Mouse (Mus musculus) neural tube, embryonic 11.5 days (tissue): ENCODE measurements at regions not wholly inside any gene's neighbourhood (a gene's known extent, or its start where the extent isn't known, plus 50 kb on each side); places are given as distances from the start of the nearest gene placed in this dataset.

Experiments used
- ATAC-seq: fragments of 200-750 bp; cut with Nextera tagmentation; 2 replicates; pipeline ENCODE4 v1.8.0; 2017; ENCODE audit warnings: moderate number of reproducible peaks, mild to moderate bottlenecking, moderate TSS enrichment, moderate library complexity; ENCODE audit not compliant: insufficient read depth, low FRiP score, low TSS enrichment
- DNase-seq: peaks from one replicate; pipeline ENCODE4 v3.0.0-alpha.2; 2015; ENCODE audit warnings: low spot score
- H3K27ac ChIP-seq: fragments of 300-500 bp; sonication (generic); 2 replicates; pipeline ENCODE4 v1.5.1; 2014; ENCODE audit warnings: low read depth, mild to moderate bottlenecking, low read length
- H3K27me3 ChIP-seq: fragments of 300-500 bp; sonication (generic); 2 replicates; pipeline ENCODE4 v1.6.1; 2014; ENCODE audit warnings: mild to moderate bottlenecking, low read length, mixed read lengths; ENCODE audit not compliant: control insufficient read depth, insufficient read depth
- H3K36me3 ChIP-seq: fragments of 300-500 bp; sonication (generic); 2 replicates; pipeline ENCODE4 v1.6.1; 2014; ENCODE audit warnings: mild to moderate bottlenecking, low read length, moderate library complexity, mixed read lengths; ENCODE audit not compliant: control insufficient read depth, insufficient read depth
- H3K4me1 ChIP-seq: fragments of 300-500 bp; sonication (generic); 2 replicates; pipeline ENCODE4 v1.6.1; 2014; ENCODE audit warnings: low read length, mixed read lengths; ENCODE audit not compliant: control insufficient read depth, insufficient read depth
- H3K4me2 ChIP-seq: fragments of 300-500 bp; sonication (generic); 2 replicates; pipeline ENCODE4 v1.6.1; 2014; ENCODE audit warnings: low read depth, mild to moderate bottlenecking, moderate library complexity
- H3K4me3 ChIP-seq: fragments of 300-500 bp; sonication (generic); 2 replicates; pipeline ENCODE4 v1.5.1; 2014; ENCODE audit warnings: low read depth, low read length
- H3K9ac ChIP-seq: fragments of 300-500 bp; sonication (generic); 2 replicates; pipeline ENCODE4 v1.6.1; 2014; ENCODE audit warnings: mild to moderate bottlenecking, low read length
- H3K9me3 ChIP-seq: fragments of 300-500 bp; sonication (generic); 2 replicates; pipeline ENCODE4 v1.6.1; 2016; ENCODE audit warnings: low read length; ENCODE audit not compliant: control insufficient read depth
- WGBS: fragments of 180-500 bp; shearing (Covaris S2); extraction: QIAGEN DNeasy Blood & Tissue Kit; methylation state at CpG from one replicate; pipeline ENCODE4 v1.1.7; 2014; 5-methylcytosine and 5-hydroxymethylcytosine counted together

- no peak for ATAC-seq
- 87% methylated on average over 3 of the region's 3 CpGs for WGBS
- no peak for DNase-seq
- Histone ChIP-seq H3K27me3 (no peaks in the 10 kb centered on the region), H3K4me1 (no peaks in the 10 kb centered on the region), H3K9me3 (no peaks in the 10 kb centered on the region), H3K4me3 (no peak overlapping the region), H3K27ac (no peak overlapping the region), H3K36me3 (no peaks in the 10 kb centered on the region), H3K4me2 (no peak overlapping the region), H3K9ac (no peak overlapping the region)
Measured at GRCm38 (mm10) chr14:16173292-16173691, 75.8 kb upstream of the Ngly1 start.

GRCm38 (mm10) chr14:16178227-16178626 lies 70.9 kb upstream of the Ngly1 start:
- Histone ChIP-seq H3K9ac (no peak overlapping the region), H3K27me3 (no peaks in the 10 kb centered on the region), H3K9me3 (no peaks in the 10 kb centered on the region), H3K4me3 (no peak overlapping the region), H3K27ac (no peak overlapping the region), H3K4me1 (no peaks in the 10 kb centered on the region), H3K4me2 (no peak overlapping the region), H3K36me3 (no peaks in the 10 kb centered on the region)
- 90% methylated on average over 3 of the region's 3 CpGs for WGBS
- ATAC-seq: no peak
- DNase-seq: no peak

DNA sequence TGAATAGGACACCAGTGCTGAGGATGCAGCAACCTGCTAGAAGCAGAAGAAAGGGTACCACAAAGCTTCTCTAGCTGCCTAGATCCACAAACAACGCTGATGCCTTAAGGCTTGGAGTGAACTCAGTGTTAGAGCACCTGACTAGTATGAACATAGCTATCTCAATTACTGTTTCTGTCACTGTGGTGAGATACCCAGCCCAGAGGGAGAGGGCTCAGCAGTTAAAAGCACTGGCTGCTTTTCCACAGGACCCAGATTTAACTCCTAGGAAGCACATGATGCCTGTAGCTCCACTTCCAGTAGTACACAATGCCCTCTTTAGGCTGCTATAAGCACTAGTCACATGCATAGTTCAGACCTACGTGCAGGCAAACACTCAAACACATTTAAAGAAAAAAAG lies 67.3 kb upstream of the Ngly1 start:
- H3K27ac ChIP-seq: no peak overlapping the region
- 71% methylated on average over 2 of the region's 2 CpGs for WGBS

DNA sequence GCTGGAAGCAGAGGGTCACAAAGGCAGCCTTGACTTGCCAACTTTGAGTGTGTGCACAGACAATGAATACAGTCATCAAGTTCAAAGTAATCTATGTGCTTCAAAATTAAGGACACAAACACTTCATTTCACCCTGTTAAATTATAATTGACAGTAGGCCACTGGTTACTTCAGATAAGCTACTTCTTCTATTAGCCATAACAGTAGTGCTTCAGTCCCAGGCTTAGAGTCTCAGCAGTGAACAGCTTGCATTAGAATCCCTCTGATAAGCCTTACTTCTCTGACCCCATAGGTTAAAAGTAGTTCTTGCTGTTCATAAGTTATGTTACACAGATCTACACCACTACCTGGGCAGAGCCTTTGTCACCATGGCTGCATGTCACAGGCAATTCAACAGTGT lies 63.8 kb upstream of the Ngly1 start:
- ATAC-seq: no peak
- Histone ChIP-seq H3K4me3 (no peak overlapping the region), H3K36me3 (no peaks in the 10 kb centered on the region)

More for the DNA sequence above, 67.3 kb upstream of the Ngly1 start:
- Histone ChIP-seq H3K9ac (no peak overlapping the region), H3K27me3 (no peaks in the 10 kb centered on the region), H3K9me3 (no peaks in the 10 kb centered on the region), H3K4me1 (no peaks in the 10 kb centered on the region), H3K4me3 (no peak overlapping the region), H3K36me3 (no peaks in the 10 kb centered on the region), H3K4me2 (no peak overlapping the region)
- ATAC-seq (no peak), DNase-seq (no peak)

More for the DNA sequence above, 63.8 kb upstream of the Ngly1 start:
- Histone ChIP-seq H3K4me1 (no peaks in the 10 kb centered on the region), H3K9ac (no peak overlapping the region), H3K9me3 (no peaks in the 10 kb centered on the region), H3K4me2 (no peak overlapping the region), H3K27ac (no peak overlapping the region), H3K27me3 (no peaks in the 10 kb centered on the region)
- no peak for DNase-seq
